Mouse (Mus musculus): ENCODE measurements around the gene Olfm1. TPM values are rescaled to one million over a fixed set of nuclear protein-coding genes. Genes with fewer than 3 reads are reported as not detected.

Olfm1 gene
- polyA plus RNA-seq, 1 experiment from 2014 or later: 227 TPM

GRCm38 (mm10) chr2:28169336-28169735, 23.5 kb upstream of the Olfm1 start:
- WGBS: 57% methylated on average over 12 of the region's 12 CpGs
- Histone ChIP-seq H3K36me3 (ENCODE audit: control insufficient read depth, insufficient read depth) (no peaks in the 10 kb centered on the region), H3K9me3 (ENCODE audit: control insufficient read depth, low read length) (no peaks in the 10 kb centered on the region), H3K9ac (replicated peaks; ENCODE audit: low read depth, low read length) (no peak overlapping the region), H3K27me3 (replicated peaks; ENCODE audit: control insufficient read depth, insufficient read depth, low read length) (no peaks in the 10 kb centered on the region), H3K27ac (ENCODE audit: low read length) (no peak overlapping the region), H3K4me3 (replicated peaks; ENCODE audit: low read length) (no peak overlapping the region), H3K4me1 (replicated peaks; ENCODE audit: control insufficient read depth, insufficient read depth, low read length) (peaks cover 7% of the 10 kb centered on the region), H3K4me2 (ENCODE audit: low read length) (no peak overlapping the region)
- peak; percentile 45; the same call in 1 of the 2 replicates for ATAC-seq

- no peaks in the 10 kb centered on the region for H3K27me3 ChIP-seq (replicated peaks; ENCODE audit: control insufficient read depth, insufficient read depth, low read length)
- no peaks in the 10 kb centered on the region for H3K9me3 ChIP-seq (ENCODE audit: control insufficient read depth, low read length)
- no peak for ATAC-seq
- no peak overlapping the region for H3K4me2 ChIP-seq (ENCODE audit: low read length)
- 76% methylated on average over 6 of the region's 6 CpGs for WGBS
- H3K4me1 ChIP-seq (replicated peaks; ENCODE audit: control insufficient read depth, insufficient read depth, low read length): peaks cover 7% of the 10 kb centered on the region
- H3K27ac ChIP-seq (ENCODE audit: low read length): no peak overlapping the region
- H3K9ac ChIP-seq (replicated peaks; ENCODE audit: low read depth, low read length): no peak overlapping the region
- no peaks in the 10 kb centered on the region for H3K36me3 ChIP-seq (ENCODE audit: control insufficient read depth, insufficient read depth)
- H3K4me3 ChIP-seq (replicated peaks; ENCODE audit: low read length): no peak overlapping the region
Measured at GRCm38 (mm10) chr2:28171962-28172361, 20.8 kb upstream of the Olfm1 start.

GRCm38 (mm10) chr2:28173225-28174141, 19.3 kb upstream of the Olfm1 start:
- H3K9ac ChIP-seq (replicated peaks; ENCODE audit: low read depth, low read length): no peak overlapping the region
- H3K4me1 ChIP-seq (replicated peaks; ENCODE audit: control insufficient read depth, insufficient read depth, low read length): peaks cover 7% of the 10 kb centered on the region
- H3K4me2 ChIP-seq (ENCODE audit: low read length): no peak overlapping the region
- no peaks in the 10 kb centered on the region for H3K36me3 ChIP-seq (ENCODE audit: control insufficient read depth, insufficient read depth)
- no peak overlapping the region for H3K4me3 ChIP-seq (replicated peaks; ENCODE audit: low read length)
- no peak overlapping the region for H3K27ac ChIP-seq (ENCODE audit: low read length)
- no peaks in the 10 kb centered on the region for H3K9me3 ChIP-seq (ENCODE audit: control insufficient read depth, low read length)
- no peak for ATAC-seq
- whole genome bisulfite sequencing: 73% methylated on average over 11 of the region's 11 CpGs
- H3K27me3 ChIP-seq (replicated peaks; ENCODE audit: control insufficient read depth, insufficient read depth, low read length): no peaks in the 10 kb centered on the region

DNA sequence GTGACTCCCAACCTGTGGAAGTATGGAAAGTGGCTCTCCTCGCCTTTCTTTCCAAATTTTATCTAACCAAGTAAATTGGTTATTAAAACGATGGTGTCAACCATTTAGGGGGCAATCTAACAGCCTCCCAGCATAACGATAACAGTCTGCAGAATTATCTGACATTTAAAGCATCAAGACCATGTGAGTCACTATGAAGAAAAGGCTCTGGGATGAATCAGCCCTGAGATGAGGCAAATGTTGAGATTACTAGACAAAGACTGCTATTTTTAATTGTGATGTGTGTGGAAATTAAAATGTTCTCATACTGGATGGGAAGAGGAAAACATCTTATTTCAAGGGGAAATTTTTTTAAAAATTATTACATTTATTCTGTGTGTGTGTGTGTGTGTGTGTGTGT, 18.4 kb upstream of the Olfm1 start:
- Histone ChIP-seq H3K4me2 (ENCODE audit: low read length) (no peak overlapping the region), H3K4me3 (replicated peaks; ENCODE audit: low read length) (no peak overlapping the region), H3K27me3 (replicated peaks; ENCODE audit: control insufficient read depth, insufficient read depth, low read length) (no peaks in the 10 kb centered on the region), H3K9me3 (ENCODE audit: control insufficient read depth, low read length) (no peaks in the 10 kb centered on the region), H3K36me3 (ENCODE audit: control insufficient read depth, insufficient read depth) (no peaks in the 10 kb centered on the region), H3K27ac (ENCODE audit: low read length) (no peak overlapping the region), H3K4me1 (replicated peaks; ENCODE audit: control insufficient read depth, insufficient read depth, low read length) (peaks cover 7% of the 10 kb centered on the region), H3K9ac (replicated peaks; ENCODE audit: low read depth, low read length) (no peak overlapping the region)
- WGBS: 73% methylated on average over 3 of the region's 3 CpGs
- no peak for ATAC-seq

- no peaks in the 10 kb centered on the region for H3K36me3 ChIP-seq (ENCODE audit: control insufficient read depth, insufficient read depth)
- ATAC-seq: no peak
- no peaks in the 10 kb centered on the region for H3K27me3 ChIP-seq (replicated peaks; ENCODE audit: control insufficient read depth, insufficient read depth, low read length)
- no peaks in the 10 kb centered on the region for H3K9me3 ChIP-seq (ENCODE audit: control insufficient read depth, low read length)
- 83% methylated on average over 6 of the region's 6 CpGs for WGBS
- no peak overlapping the region for H3K9ac ChIP-seq (replicated peaks; ENCODE audit: low read depth, low read length)
- no peak overlapping the region for H3K4me3 ChIP-seq (replicated peaks; ENCODE audit: low read length)
- H3K4me2 ChIP-seq (ENCODE audit: low read length): no peak overlapping the region
- H3K4me1 ChIP-seq (replicated peaks; ENCODE audit: control insufficient read depth, insufficient read depth, low read length): peaks cover 3% of the 10 kb centered on the region
- no peak overlapping the region for H3K27ac ChIP-seq (ENCODE audit: low read length)
Measured at GRCm38 (mm10) chr2:28178600-28178999, 14.2 kb upstream of the Olfm1 start.

DNA sequence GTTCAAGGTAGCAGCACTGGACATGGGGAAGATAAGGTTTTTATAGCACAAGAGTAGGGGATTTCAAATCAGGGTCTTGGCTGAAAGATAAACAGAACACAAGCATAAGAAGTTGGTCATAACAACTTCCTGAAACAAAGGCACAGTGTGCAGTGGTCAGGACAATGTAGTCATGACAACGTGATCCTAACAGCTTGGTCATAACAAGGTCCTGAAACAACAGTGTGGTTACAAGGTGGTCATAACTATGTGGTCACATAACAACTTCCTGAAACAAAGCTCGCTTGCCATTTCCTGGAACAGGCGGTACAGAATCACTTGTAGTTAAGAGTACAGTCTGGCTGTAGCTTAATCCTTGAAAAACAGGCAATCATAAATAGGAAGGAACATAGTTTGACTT, 12.7 kb upstream of the Olfm1 start:
- H3K9ac ChIP-seq (replicated peaks; ENCODE audit: low read depth, low read length): no peak overlapping the region
- no peak overlapping the region for H3K4me2 ChIP-seq (ENCODE audit: low read length)
- no peak overlapping the region for H3K4me3 ChIP-seq (replicated peaks; ENCODE audit: low read length)
- H3K27me3 ChIP-seq (replicated peaks; ENCODE audit: control insufficient read depth, insufficient read depth, low read length): no peaks in the 10 kb centered on the region
- no peaks in the 10 kb centered on the region for H3K36me3 ChIP-seq (ENCODE audit: control insufficient read depth, insufficient read depth)
- H3K27ac ChIP-seq (ENCODE audit: low read length): no peak overlapping the region
- no peaks in the 10 kb centered on the region for H3K4me1 ChIP-seq (replicated peaks; ENCODE audit: control insufficient read depth, insufficient read depth, low read length)
- WGBS: 84% methylated on average over 3 of the region's 3 CpGs
- no peaks in the 10 kb centered on the region for H3K9me3 ChIP-seq (ENCODE audit: control insufficient read depth, low read length)
- ATAC-seq: no peak

DNA sequence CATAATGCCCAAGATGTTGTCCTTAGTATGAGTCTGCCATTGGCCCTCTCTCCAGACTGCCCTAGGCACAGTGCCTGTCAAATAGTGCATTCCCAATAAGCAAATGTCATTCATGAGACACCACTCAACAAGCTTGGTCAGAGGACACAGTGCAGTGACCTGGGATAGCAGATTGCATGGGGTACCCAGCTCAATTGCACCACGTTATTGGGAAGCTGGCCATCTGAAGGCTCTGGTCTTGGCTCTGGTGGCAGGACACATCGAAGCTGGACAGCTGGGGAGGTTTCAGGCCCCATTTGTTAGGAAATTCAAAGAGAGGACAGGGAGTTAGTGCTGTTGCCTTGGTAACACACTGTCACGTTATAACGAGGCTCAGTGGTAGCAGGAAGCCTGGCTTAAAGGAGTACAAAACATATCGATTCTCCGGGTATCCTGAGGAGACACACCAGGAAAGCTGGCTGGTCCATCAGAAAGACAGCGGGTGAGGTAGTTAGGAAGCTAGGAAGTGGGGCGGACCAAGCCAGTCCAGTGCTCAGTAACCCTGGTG, 4.3 kb upstream of the Olfm1 start:
- ATAC-seq: no peak

DNA sequence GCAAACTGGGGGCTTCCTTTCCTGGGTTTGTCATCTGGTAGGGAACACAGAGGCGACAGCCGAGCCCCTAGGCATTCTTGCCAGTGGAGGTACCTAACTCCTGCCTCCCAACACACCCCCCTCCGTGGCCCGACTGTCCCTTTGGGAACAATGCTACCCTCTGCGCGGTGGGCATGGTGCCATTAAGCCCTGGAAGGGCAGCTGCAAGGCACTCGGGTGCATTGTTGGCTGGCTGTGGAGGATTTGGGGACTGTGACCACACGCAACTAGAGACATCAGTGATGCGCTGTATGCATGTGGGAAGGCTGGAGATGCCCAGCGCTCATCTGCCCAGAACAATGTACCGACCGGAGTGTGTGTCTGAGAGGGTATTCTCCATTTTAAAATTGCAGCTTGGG, 897 bp downstream of the Olfm1 start:
- H3K9ac ChIP-seq (replicated peaks; ENCODE audit: low read depth, low read length): peak overlapping the region; percentile 90
- ATAC-seq: peak; percentile 41
- peak overlapping the region; percentile 86 for H3K27ac ChIP-seq (ENCODE audit: low read length)
- no peaks in the 10 kb centered on the region for H3K9me3 ChIP-seq (ENCODE audit: control insufficient read depth, low read length)
- 6% methylated on average over 12 of the region's 12 CpGs for WGBS
- no peaks in the 10 kb centered on the region for H3K27me3 ChIP-seq (replicated peaks; ENCODE audit: control insufficient read depth, insufficient read depth, low read length)
- peaks cover 42% of the 10 kb centered on the region for H3K4me1 ChIP-seq (replicated peaks; ENCODE audit: control insufficient read depth, insufficient read depth, low read length)
- no peaks in the 10 kb centered on the region for H3K36me3 ChIP-seq (ENCODE audit: control insufficient read depth, insufficient read depth)
- H3K4me2 ChIP-seq (ENCODE audit: low read length): peak overlapping the region; percentile 70
- peak overlapping the region; percentile 78 for H3K4me3 ChIP-seq (replicated peaks; ENCODE audit: low read length)

More for the DNA sequence above, 4.3 kb upstream of the Olfm1 start:
- Histone ChIP-seq H3K9ac (replicated peaks; ENCODE audit: low read depth, low read length) (no peak overlapping the region), H3K4me2 (ENCODE audit: low read length) (no peak overlapping the region), H3K4me1 (replicated peaks; ENCODE audit: control insufficient read depth, insufficient read depth, low read length) (peaks cover 9% of the 10 kb centered on the region), H3K36me3 (ENCODE audit: control insufficient read depth, insufficient read depth) (no peaks in the 10 kb centered on the region), H3K4me3 (replicated peaks; ENCODE audit: low read length) (no peak overlapping the region), H3K27ac (ENCODE audit: low read length) (no peak overlapping the region), H3K9me3 (ENCODE audit: control insufficient read depth, low read length) (no peaks in the 10 kb centered on the region), H3K27me3 (replicated peaks; ENCODE audit: control insufficient read depth, insufficient read depth, low read length) (no peaks in the 10 kb centered on the region)
- WGBS: 19% methylated on average over 8 of the region's 8 CpGs

GRCm38 (mm10) chr2:28194962-28195617, 2.3 kb downstream of the Olfm1 start:
- Histone ChIP-seq H3K27ac (ENCODE audit: low read length) (no peak overlapping the region), H3K9ac (replicated peaks; ENCODE audit: low read depth, low read length) (0 out of 2 replicates have a peak overlapping the region, but pooled peaks have one; percentile 18)
- WGBS: 52% methylated on average over 6 of the region's 6 CpGs

More at GRCm38 (mm10) chr2:28194962-28195617, 2.3 kb downstream of the Olfm1 start:
- Histone ChIP-seq H3K36me3 (ENCODE audit: control insufficient read depth, insufficient read depth) (no peaks in the 10 kb centered on the region), H3K27me3 (replicated peaks; ENCODE audit: control insufficient read depth, insufficient read depth, low read length) (no peaks in the 10 kb centered on the region), H3K9me3 (ENCODE audit: control insufficient read depth, low read length) (no peaks in the 10 kb centered on the region), H3K4me3 (replicated peaks; ENCODE audit: low read length) (peak overlapping the region; percentile 78), H3K4me2 (ENCODE audit: low read length) (peak overlapping the region; percentile 70), H3K4me1 (replicated peaks; ENCODE audit: control insufficient read depth, insufficient read depth, low read length) (peaks cover 41% of the 10 kb centered on the region)
- no peak for ATAC-seq

Data from forebrain, embryonic 16.5 days (tissue).